Mouse (Mus musculus) lung, postnatal 0 days (tissue): ENCODE data around the gene Prkca. TPM values are rescaled to one million over a fixed set of nuclear protein-coding genes. Genes with fewer than 3 reads are reported as not detected.

ENCODE experiments used
- ATAC-seq: fragments of 200-750 bp; cut with Nextera tagmentation; 2 replicates; pipeline ENCODE4 v1.8.0; 2017; ENCODE audit warnings: moderate library complexity
- DNase-seq: peaks from one replicate; pipeline ENCODE4 v3.0.0-alpha.2; 2016; ENCODE audit warnings: low spot score
- H3K27ac ChIP-seq: fragments of 300-500 bp; sonication (generic); 2 replicates; pipeline ENCODE4 v1.5.1; 2014; ENCODE audit warnings: antibody characterized with exemption, mild to moderate bottlenecking, low read length, mixed read lengths
- H3K27me3 ChIP-seq: fragments of 300-500 bp; sonication (generic); replicated peaks from 2 replicates; pipeline ENCODE4 v1.6.1; 2014; ENCODE audit warnings: low read length, mixed read lengths; ENCODE audit not compliant: insufficient read depth
- H3K36me3 ChIP-seq: fragments of 300-500 bp; sonication (generic); 2 replicates; pipeline ENCODE4 v1.6.1; 2014; ENCODE audit warnings: low read length, mixed read lengths; ENCODE audit not compliant: insufficient read depth
- H3K4me1 ChIP-seq: fragments of 300-500 bp; sonication (generic); 2 replicates; pipeline ENCODE4 v1.6.1; 2014; ENCODE audit warnings: antibody characterized with exemption, low read depth, low read length, mixed read lengths; ENCODE audit not compliant: insufficient read depth
- H3K4me2 ChIP-seq: fragments of 300-500 bp; sonication (generic); replicated peaks from 2 replicates; pipeline ENCODE4 v1.6.1; 2014; ENCODE audit warnings: low read depth, mild to moderate bottlenecking, low read length, moderate library complexity, mixed read lengths
- H3K4me3 ChIP-seq: fragments of 300-500 bp; sonication (generic); 2 replicates; pipeline ENCODE4 v1.5.1; 2014; ENCODE audit warnings: low read depth, low read length
- H3K9ac ChIP-seq: fragments of 300-500 bp; sonication (generic); replicated peaks from 2 replicates; pipeline ENCODE4 v1.6.1; 2014; ENCODE audit warnings: low read depth, mild to moderate bottlenecking
- H3K9me3 ChIP-seq: fragments of 300-500 bp; sonication (generic); 2 replicates; pipeline ENCODE4 v1.6.1; 2016; ENCODE audit warnings: low read length, mixed read lengths
- CTCF ChIP-seq: IDR thresholded peaks from 2 replicates; pipeline ENCODE4 v1.5.1; 2016; ENCODE audit warnings: antibody characterized with exemption, mild to moderate bottlenecking
- EP300 ChIP-seq: IDR thresholded peaks from 2 replicates; pipeline ENCODE4 v1.6.1; 2016; ENCODE audit warnings: antibody characterized with exemption, mild to moderate bottlenecking, control low read depth
- WGBS: fragments of 180-500 bp; shearing (Covaris S2); extraction: QIAGEN DNeasy Blood & Tissue Kit; methylation state at CpG from one replicate; pipeline ENCODE4 v1.1.7; 2014; 5-methylcytosine and 5-hydroxymethylcytosine counted together
- polyA plus RNA-seq: library from polyadenylated mRNA; unstranded; fragments of >200 nt; fragmentation: Nextera tagmentation; extraction: Ambion mirVana; gene quantifications from 2 replicates; pipeline ENCODE4 v1.2.1, GENCODE M21; 2015

Gene Prkca
- polyA plus RNA-seq, 1 experiment from 2014 or later: 4.0 TPM

GRCm38 (mm10) chr11:108157074-108157473, 186.7 kb downstream of the Prkca start:
- 87% methylated on average over 5 of the region's 5 CpGs for WGBS
- H3K27me3 ChIP-seq: no peaks in the 10 kb centered on the region
- no peak for ATAC-seq

GRCm38 (mm10) chr11:108156107-108156506, 187.6 kb downstream of the Prkca start:
- H3K9ac ChIP-seq: no peak overlapping the region
- no peaks in the 10 kb centered on the region for H3K9me3 ChIP-seq
- no peaks in the 10 kb centered on the region for H3K4me1 ChIP-seq
- DNase-seq (no peak), ATAC-seq (no peak)
- H3K27ac ChIP-seq: 0 out of 2 replicates have a peak overlapping the region, but pooled peaks have one; percentile 12
- H3K4me2 ChIP-seq: no peak overlapping the region
- H3K27me3 ChIP-seq: no peaks in the 10 kb centered on the region
- H3K36me3 ChIP-seq: no peaks in the 10 kb centered on the region
- H3K4me3 ChIP-seq: no peak overlapping the region
- TF ChIP-seq CTCF (no peak), EP300 (no peak)
- 69% methylated on average over 5 of the region's 5 CpGs for WGBS

More at GRCm38 (mm10) chr11:108157074-108157473, 186.7 kb downstream of the Prkca start:
- Histone ChIP-seq H3K4me1 (no peaks in the 10 kb centered on the region), H3K4me2 (no peak overlapping the region), H3K9ac (no peak overlapping the region), H3K9me3 (no peaks in the 10 kb centered on the region), H3K4me3 (no peak overlapping the region), H3K27ac (no peak overlapping the region), H3K36me3 (no peaks in the 10 kb centered on the region)
- DNase-seq: no peak
- TF ChIP-seq EP300: no peak
- no peak for TF ChIP-seq CTCF

GRCm38 (mm10) chr11:108155088-108155580, 188.6 kb downstream of the Prkca start:
- Histone ChIP-seq H3K4me1 (no peaks in the 10 kb centered on the region), H3K4me2 (no peak overlapping the region), H3K27me3 (no peaks in the 10 kb centered on the region), H3K4me3 (no peak overlapping the region), H3K36me3 (no peaks in the 10 kb centered on the region), H3K9me3 (no peaks in the 10 kb centered on the region), H3K9ac (no peak overlapping the region), H3K27ac (no peak overlapping the region)
- DNase-seq (no peak), ATAC-seq (no peak)
- TF ChIP-seq CTCF: no peak
- no peak for TF ChIP-seq EP300
- WGBS: 91% methylated on average over 8 of the region's 8 CpGs

- TF ChIP-seq CTCF (no peak), EP300 (no peak)
- 67% methylated on average over 9 of the region's 9 CpGs for WGBS
- no peak overlapping the region for H3K4me2 ChIP-seq
- H3K9me3 ChIP-seq: no peaks in the 10 kb centered on the region
- H3K27me3 ChIP-seq: no peaks in the 10 kb centered on the region
- H3K27ac ChIP-seq: no peak overlapping the region
- ATAC-seq (peak; percentile 44; the same call in 1 of the 2 replicates), DNase-seq (no peak)
- H3K36me3 ChIP-seq: no peaks in the 10 kb centered on the region
- no peaks in the 10 kb centered on the region; the same call in 1 of the 2 replicates for H3K4me1 ChIP-seq
- no peak overlapping the region for H3K9ac ChIP-seq
- no peak overlapping the region for H3K4me3 ChIP-seq
Measured at GRCm38 (mm10) chr11:108153997-108154841, 189.5 kb downstream of the Prkca start.

GRCm38 (mm10) chr11:108152591-108152990, 191.1 kb downstream of the Prkca start:
- TF ChIP-seq EP300: no peak
- TF ChIP-seq CTCF: no peak
- Histone ChIP-seq H3K9me3 (no peaks in the 10 kb centered on the region), H3K36me3 (no peaks in the 10 kb centered on the region), H3K27me3 (no peaks in the 10 kb centered on the region), H3K4me2 (no peak overlapping the region), H3K27ac (no peak overlapping the region), H3K4me3 (no peak overlapping the region), H3K4me1 (no peaks in the 10 kb centered on the region; the same call in 1 of the 2 replicates), H3K9ac (no peak overlapping the region)
- 47% methylated on average over 4 of the region's 4 CpGs for WGBS
- ATAC-seq (no peak), DNase-seq (no peak)

- Histone ChIP-seq H3K4me2 (no peak overlapping the region), H3K4me3 (no peak overlapping the region), H3K9ac (no peak overlapping the region), H3K36me3 (no peaks in the 10 kb centered on the region), H3K4me1 (peaks cover 3% of the 10 kb centered on the region; the same call in 1 of the 2 replicates), H3K27me3 (no peaks in the 10 kb centered on the region), H3K27ac (no peak overlapping the region), H3K9me3 (no peaks in the 10 kb centered on the region)
- TF ChIP-seq CTCF (no peak), EP300 (no peak)
- ATAC-seq (no peak), DNase-seq (no peak)
- 48% methylated on average over 7 of the region's 7 CpGs for WGBS
Measured at GRCm38 (mm10) chr11:108150410-108150809, 193.3 kb downstream of the Prkca start.
